Mouse (Mus musculus) thymus, adult 2 months (tissue): ENCODE data around the gene Rtn4.

Experiments used
- CTCF ChIP-seq: fragments of 200-500 bp; IDR thresholded peaks from 2 replicates; pipeline ENCODE4 v1.5.1; 2012; ENCODE audit warnings: mild to moderate bottlenecking, control low read depth, low read length, moderate library complexity, borderline replicate concordance; ENCODE audit not compliant: control insufficient read depth, poor library complexity, insufficient read depth; ENCODE audit errors: extremely low read depth
- POLR2A ChIP-seq: fragments of 200-500 bp; IDR thresholded peaks from 2 replicates; pipeline ENCODE4 v1.6.1; 2012; ENCODE audit warnings: mild to moderate bottlenecking, low read length, control low read depth, moderate library complexity; ENCODE audit not compliant: control insufficient read depth, poor library complexity, insufficient read depth; ENCODE audit errors: extremely low read depth

- TF ChIP-seq CTCF (no peak), POLR2A (no peak)
Observed at GRCm38 (mm10) chr11:29744760-29745430, 52.1 kb downstream of the Rtn4 start.
